Mouse (Mus musculus) layer of hippocampus, postnatal 14 days (tissue): Measurements from ENCODE around the gene Jag2. TPM values are rescaled to one million over a fixed set of nuclear protein-coding genes. Genes with fewer than 3 reads are reported as not detected.
A peak's percentile ranks its signal among the peaks of the same experiment; 100 is the strongest.

ENCODE experiments used
- DNase-seq, 2 experiments: peaks; one replicate each; pipeline ENCODE4 v3.0.0; 2021 to 2022; ENCODE audit warnings: low spot score in 2 of 2, mixed read lengths in 1 of 2
- total RNA-seq, 2 experiments: library from RNA; stranded (reverse); gene quantifications; 2 replicates each; pipeline ENCODE4 v1.2.3; 2021

The Jag2 gene
- total RNA-seq, 2 experiments from 2014 or later = 45.2 to 50.8 TPM

GRCm38 (mm10) chr12:112941776-112942713 is 12.5 kb upstream of the Jag2 start, which contains the start of gene Nudt14:
TSS of gene Nudt14 (minus strand) at chr12:112942124.
- peak; percentile 58 to 77 for DNase-seq

DNA sequence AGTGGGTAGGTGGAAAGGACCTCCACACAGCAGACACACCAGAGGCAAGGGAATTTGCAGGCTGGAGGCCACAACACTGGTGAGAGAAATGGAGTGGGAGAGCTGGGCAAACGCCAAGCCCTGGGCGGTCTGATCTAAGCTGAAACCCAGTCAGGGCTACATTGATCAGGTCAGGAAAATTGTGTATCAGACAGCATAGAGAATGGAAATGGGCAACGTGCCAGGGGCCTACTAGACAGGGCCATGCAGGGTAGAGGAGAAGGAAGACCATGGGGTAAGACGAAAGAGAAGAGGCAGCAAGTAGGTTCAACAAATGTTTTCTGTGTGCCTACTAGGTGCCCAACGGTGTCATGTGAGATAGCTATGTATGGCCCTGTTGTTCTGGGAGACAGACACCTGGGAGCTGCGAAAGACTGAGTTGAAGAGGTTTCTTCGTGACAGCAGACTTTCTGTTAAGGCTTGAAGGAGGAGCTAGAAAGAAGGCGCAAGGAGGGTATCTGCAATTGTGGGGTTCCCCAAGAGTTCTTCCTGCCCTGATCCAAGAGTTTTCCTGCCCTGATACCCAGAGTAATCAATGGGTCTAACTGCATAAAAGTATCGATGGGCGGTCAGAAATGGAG is 11.7 kb upstream of the Jag2 start:
- no peak for DNase-seq

GRCm38 (mm10) chr12:112940710-112941109 is 11.1 kb upstream of the Jag2 start:
- no peak for DNase-seq

GRCm38 (mm10) chr12:112940238-112940637 is 10.7 kb upstream of the Jag2 start:
- DNase-seq = no peak

DNA sequence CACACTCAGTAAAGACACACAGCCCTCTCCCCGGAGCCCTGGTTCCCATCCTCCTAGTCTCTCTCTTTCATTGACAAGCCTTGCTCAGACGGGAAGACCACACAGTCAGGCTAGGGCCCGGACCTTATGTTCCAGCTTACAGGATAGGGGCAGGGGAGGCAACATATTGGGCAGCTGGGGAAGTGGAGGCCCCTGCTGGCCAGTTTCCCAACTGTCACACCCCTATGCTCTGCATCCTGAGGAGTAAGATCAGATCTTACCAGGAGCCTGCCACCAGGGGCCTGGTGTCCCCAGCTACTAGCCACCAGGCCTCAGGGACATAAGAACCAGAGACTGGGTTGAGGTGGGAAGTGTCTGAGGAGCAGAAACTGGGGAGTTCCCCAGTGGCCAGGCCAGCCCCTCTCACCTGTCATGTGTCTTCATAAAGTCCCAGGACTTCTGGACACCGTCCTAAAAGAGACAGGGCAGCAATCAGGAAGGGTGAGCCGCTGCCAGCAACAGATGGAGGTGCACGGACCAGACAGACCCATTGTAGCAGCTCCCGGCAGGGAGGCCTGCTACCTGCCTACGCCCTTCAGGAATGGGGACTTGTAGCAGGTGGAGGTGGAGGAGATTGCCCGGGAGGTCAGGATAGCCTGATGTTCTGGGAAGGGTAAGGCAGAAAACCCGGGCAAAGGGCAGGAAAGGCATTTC is 9.4 kb upstream of the Jag2 start:
- no peak for DNase-seq

DNA sequence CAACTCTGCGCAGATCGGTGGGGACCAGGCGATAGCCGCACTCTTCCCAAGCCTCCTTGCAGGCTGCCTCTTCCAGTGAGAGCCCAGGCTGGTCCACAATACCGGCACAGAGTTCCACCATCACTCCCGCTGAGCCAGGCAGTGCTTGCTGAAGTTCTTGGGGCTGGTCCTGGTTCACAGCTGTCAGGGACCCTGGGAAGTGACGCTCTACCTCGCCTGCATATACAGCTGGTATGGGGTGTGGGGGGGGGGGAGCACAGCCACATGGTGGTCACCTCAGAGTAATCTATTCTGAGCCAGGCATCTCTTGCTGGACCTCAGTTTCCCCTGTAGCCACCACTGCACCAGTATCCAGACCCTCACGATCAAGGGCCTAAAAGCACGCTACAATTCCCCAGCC is 8.8 kb upstream of the Jag2 start:
- DNase-seq = no peak

- DNase-seq = no peak
These were observed 8.3 kb upstream of the Jag2 start for GRCm38 (mm10) chr12:112937906-112938305.

DNA sequence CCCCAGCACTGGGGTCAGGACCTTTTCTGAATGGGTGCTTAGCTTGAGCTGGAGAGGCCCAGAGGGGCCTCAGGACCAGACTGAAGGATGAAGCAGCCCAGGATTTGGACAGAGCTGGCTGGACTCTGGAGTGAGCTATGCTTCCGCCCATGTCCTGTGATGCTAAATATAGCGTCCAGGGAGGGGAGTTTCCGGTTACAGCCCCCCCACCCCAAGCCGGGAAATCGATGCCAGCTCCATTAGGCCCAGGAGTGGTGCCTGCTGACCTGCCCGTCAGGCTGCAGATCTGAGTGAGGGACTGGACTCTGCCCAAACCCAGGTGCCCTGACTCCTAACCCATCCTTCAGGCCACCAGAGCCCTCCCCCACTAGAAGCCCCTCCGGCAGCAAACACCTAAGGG is 3.1 kb upstream of the Jag2 start:
- DNase-seq = no peak

- DNase-seq = peak; percentile 52 to 63
These were observed 955 bp downstream of the Jag2 start for GRCm38 (mm10) chr12:112928401-112929241.

DNA sequence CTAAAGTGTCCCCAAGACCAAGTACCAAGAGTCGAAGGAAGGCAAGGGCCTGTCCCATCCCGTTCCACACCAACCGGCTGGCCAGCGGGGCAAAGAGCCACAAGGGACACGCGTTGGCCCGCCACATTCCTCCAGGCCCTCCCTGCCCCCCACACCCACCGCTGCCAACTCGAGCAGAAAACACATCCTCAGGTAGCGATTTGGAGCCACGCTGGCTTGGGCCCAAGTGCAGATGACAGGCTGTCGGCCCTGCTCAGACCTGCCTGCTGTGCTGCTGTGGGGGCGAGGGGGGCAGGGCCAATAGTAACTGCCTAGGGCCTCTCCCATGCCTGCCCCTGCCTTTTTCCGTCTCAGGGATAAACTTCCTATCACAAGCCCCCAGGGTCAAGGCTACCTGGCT is 2.3 kb downstream of the Jag2 start:
- DNase-seq = no peak

GRCm38 (mm10) chr12:112925950-112926349 is 3.6 kb downstream of the Jag2 start:
- DNase-seq = no peak

DNA sequence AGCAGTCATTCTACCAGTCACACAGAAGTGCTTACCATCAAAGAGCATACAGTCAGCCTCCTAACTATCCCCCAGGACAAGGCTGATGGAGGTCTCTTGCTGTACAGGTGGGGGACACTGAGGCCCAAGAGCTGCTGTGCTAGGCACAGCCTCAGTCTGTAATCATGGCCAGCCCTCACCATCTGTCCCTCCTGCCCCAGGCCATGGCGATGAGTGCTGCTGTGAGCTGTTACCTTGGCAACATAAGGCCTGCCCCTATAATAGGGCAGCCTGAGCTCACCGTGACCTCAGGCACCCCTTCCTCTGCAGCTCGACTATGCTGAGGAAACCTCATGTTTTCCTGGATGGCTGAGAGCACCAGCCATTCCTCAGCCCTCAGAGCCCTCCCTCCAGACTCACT is 7.0 kb downstream of the Jag2 start:
- no peak for DNase-seq

DNA sequence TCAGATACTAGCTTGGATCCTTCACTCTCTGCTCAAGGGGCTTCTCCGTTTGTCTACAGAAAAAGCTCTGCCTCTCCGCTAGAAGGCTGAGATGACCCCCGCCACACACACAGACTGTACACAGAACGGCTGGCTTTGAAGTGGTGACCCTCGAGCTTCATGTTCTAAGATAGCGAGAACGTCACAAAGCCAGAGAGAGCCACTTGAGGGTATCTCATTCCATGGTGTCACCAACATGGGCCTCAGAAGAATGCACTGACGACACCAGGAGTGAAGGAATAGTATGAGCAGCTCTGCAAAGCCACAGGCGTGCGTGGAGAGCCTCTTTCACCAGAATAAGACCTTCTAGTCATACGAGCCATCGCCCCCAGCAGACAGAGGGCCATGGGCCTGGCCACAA is 8.1 kb downstream of the Jag2 start:
- no peak for DNase-seq

DNA sequence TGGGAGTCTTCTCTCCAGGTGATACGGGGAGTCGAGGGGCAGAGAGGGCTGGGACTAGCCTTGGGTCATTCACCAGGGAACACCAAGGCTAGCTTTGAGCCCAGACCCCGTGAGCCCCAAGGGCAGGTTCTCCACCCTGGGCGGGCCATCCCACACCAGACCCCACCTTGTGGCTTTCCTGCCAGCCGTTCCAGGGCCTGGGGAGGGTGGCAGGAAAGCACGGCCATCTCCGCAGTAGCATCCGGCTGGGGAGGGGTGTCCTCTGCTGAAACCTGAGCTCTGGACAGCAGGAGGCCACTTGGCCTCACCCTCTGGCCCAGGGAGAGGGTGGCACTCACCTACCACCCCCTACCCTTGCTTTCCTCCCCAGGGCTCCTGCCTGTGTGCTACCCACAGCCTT is 11.7 kb downstream of the Jag2 start:
- no peak for DNase-seq

- no peak for DNase-seq
These were observed 12.1 kb downstream of the Jag2 start for GRCm38 (mm10) chr12:112917486-112917885.

DNA sequence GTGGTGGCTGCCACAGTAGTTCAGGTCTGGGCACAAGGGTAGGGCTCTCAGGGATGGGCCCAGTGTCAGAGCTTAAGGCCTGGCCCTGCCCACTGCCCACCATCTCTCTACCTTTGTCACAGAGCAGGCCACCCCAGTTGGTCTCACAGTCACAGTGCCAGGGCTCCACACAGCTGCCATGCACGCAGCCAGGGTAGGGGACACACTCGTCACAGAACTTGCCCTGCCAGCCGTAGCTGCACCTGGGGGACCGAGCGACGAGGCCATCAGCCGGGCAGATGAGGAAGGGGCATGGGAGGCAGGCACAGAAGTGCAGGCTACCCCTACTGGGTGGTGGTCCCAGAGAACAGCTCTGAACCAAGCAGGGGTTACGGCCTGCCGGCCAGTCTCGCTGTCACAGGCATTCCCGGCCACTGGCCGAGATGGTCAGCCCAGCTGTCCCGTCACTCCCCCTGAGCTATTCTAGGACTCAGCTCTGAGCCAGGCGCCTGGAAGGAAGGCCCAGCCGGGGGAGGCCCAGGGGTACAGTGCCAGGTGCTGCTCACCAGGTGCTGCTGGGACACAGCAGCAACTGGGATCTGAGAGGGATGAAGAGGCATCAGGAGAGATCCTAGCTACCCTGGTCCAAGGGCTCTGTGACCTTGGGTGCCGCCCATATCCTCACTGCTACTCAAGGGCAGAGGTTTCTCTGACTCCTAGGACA is 12.7 kb downstream of the Jag2 start:
- no peak for DNase-seq

- DNase-seq = no peak
These were observed 14.0 kb downstream of the Jag2 start for GRCm38 (mm10) chr12:112915587-112915986.

DNA sequence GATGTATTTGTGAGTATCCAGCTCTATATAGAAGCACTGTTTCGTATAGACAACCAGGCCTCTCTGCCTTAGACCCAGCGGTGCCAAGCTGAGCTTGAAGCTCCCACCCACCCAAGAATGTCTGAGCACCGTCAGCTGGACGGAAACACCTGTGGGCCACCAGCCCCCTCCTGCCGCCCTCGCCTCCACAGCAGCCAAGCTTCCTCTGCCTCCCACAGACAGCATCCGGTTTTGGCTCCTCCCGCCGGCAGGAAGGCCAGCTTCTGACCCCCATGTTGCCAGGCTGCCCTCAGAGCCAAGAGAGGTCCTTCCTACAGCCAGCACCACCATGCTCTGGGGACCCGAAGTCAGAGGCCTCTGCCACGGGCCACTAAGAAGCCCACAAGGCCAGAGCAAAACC is 15.0 kb downstream of the Jag2 start:
- DNase-seq = no peak

- DNase-seq = no peak
These were observed 16.4 kb downstream of the Jag2 start for GRCm38 (mm10) chr12:112912951-112913745.

DNA sequence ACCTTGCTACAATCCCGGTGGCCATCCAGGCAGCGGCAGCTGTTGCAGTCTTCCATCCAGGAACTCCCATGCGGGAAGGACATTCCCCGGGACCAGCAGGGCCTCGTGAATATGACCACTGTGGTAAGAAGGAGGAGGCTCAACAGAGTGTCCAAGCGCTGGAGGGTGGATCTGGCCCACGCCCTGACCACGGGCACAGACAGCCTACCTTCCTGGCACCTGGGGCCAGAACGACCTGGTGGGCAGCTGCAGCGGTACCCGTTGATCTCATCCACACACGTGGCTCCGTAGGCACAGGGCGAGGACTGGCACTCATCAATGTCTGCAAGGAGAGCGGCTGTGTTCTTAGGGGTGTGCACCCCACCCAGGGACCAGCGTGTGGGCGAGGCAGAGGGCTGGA is 17.9 kb downstream of the Jag2 start:
- no peak for DNase-seq
